Mouse (Mus musculus): ENCODE results near the gene Ctsc.
"Not testable (repeated sequence)": the region's sequence is repeated elsewhere in the genome, so short reads cannot be mapped to it uniquely, and the experiment has no call there.

Gene Ctsc

GRCm38 (mm10) chr7:88277858-88278627 lies at the start of gene Ctsc:
Gene Ctsc, plus strand, starts transcription at chr7:88278085.
- DNase-seq (ENCODE audit: low spot score in 2 of 2): peak; percentile 80

GRCm38 (mm10) chr7:88229051-88229450 lies 48.8 kb upstream of the Ctsc start:
- DNase-seq (ENCODE audit: low spot score in 2 of 2): no peak

GRCm38 (mm10) chr7:88230121-88230520 lies 47.8 kb upstream of the Ctsc start:
- no peak for DNase-seq (ENCODE audit: low spot score in 2 of 2)

GRCm38 (mm10) chr7:88230756-88231522 lies 46.9 kb upstream of the Ctsc start:
- DNase-seq (ENCODE audit: low spot score in 2 of 2): no peak

GRCm38 (mm10) chr7:88243059-88243458 lies 34.8 kb upstream of the Ctsc start:
- DNase-seq (ENCODE audit: low spot score in 2 of 2): no peak

GRCm38 (mm10) chr7:88244462-88244861 lies 33.4 kb upstream of the Ctsc start:
- no peak for DNase-seq (ENCODE audit: low spot score in 2 of 2)

- not testable (repeated sequence) for DNase-seq (ENCODE audit: low spot score in 2 of 2)
Observed at GRCm38 (mm10) chr7:88250380-88250779, 27.5 kb upstream of the Ctsc start.

GRCm38 (mm10) chr7:88251535-88251934 lies 26.4 kb upstream of the Ctsc start:
- DNase-seq (ENCODE audit: low spot score in 2 of 2): no peak

- no peak for DNase-seq (ENCODE audit: low spot score in 2 of 2)
Observed at GRCm38 (mm10) chr7:88252129-88252528, 25.8 kb upstream of the Ctsc start.

- DNase-seq (ENCODE audit: low spot score in 2 of 2): no peak
Observed at GRCm38 (mm10) chr7:88254884-88255283, 23.0 kb upstream of the Ctsc start.

- no peak for DNase-seq (ENCODE audit: low spot score in 2 of 2)
Observed at GRCm38 (mm10) chr7:88259155-88259925, 18.5 kb upstream of the Ctsc start.

GRCm38 (mm10) chr7:88261799-88262198 lies 16.1 kb upstream of the Ctsc start:
- DNase-seq (ENCODE audit: low spot score in 2 of 2): no peak

- DNase-seq (ENCODE audit: low spot score in 2 of 2): no peak
Observed at GRCm38 (mm10) chr7:88264861-88265260, 13.0 kb upstream of the Ctsc start.

GRCm38 (mm10) chr7:88269913-88270312 lies 8.0 kb upstream of the Ctsc start:
- DNase-seq (ENCODE audit: low spot score in 2 of 2): no peak

- peak in 1 of 2 experiments; percentile 19 for DNase-seq (ENCODE audit: low spot score in 2 of 2)
Observed at GRCm38 (mm10) chr7:88271531-88271930, 6.4 kb upstream of the Ctsc start.

- DNase-seq (ENCODE audit: low spot score in 2 of 2): peak in 1 of 2 experiments; percentile 6
Observed at GRCm38 (mm10) chr7:88276914-88277765, 745 bp upstream of the Ctsc start.

- DNase-seq (ENCODE audit: low spot score in 2 of 2): no peak
Observed at GRCm38 (mm10) chr7:88278628-88279196, 827 bp downstream of the Ctsc start.

- DNase-seq (ENCODE audit: low spot score in 2 of 2): no peak
Observed at GRCm38 (mm10) chr7:88285276-88285675, 7.4 kb downstream of the Ctsc start.

- no peak for DNase-seq (ENCODE audit: low spot score in 2 of 2)
Observed at GRCm38 (mm10) chr7:88291036-88291435, 13.2 kb downstream of the Ctsc start.

- DNase-seq (ENCODE audit: low spot score in 2 of 2): no peak
Observed at GRCm38 (mm10) chr7:88292044-88292443, 14.2 kb downstream of the Ctsc start.

GRCm38 (mm10) chr7:88293907-88294306 lies 16.0 kb downstream of the Ctsc start:
- no peak for DNase-seq (ENCODE audit: low spot score in 2 of 2)

Data from urinary bladder, adult 18-20 months (tissue).